Mouse (Mus musculus): ENCODE data around the gene Fgd3.

The Fgd3 gene

DNA sequence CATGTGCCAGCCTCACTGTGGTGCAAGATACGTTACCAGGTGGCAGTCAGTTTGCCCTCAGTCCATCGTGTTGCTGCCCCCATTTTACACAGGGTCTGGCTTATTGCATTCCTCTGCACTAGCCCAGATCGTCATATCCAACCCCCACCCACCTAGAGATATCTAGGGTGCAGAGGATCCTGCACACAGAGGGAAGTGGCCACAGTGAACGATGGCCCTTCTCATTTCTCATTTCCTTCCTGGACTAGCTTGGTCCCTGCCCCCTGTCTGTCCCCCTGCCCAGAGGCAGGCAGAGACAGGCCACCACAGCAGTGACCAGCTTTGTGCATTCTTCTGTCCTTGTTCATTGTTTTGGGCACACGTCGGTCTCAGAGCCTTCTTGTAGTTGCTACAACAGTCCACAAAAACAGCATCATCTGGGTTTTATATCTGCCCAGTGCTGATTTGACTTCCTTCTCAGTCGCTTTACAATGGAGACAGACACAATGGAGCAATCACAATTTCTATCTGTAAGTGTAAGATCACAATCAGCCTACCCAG lies 13.3 kb downstream of the Fgd3 start:
- DNase-seq (ENCODE audit: low read depth, low spot score): no peak

DNA sequence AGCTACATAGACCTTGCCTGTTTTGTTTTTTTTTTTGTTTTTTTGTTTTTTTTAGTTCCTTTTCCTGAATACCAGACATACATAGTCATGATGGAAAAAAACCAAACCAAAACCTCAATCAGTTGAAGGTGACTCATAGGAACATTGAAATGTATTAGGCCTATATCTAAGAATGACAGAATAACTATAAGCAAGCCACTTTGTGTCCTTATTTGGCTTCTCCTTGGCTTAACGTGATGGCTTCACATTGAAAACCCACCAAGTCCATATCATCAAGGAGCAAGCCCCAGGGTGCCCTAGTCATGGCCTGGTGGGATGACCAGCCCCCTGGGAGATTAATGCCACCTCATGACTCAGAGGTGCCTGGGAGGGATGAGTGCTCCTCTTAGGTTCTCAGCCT lies 19.3 kb downstream of the Fgd3 start:
- peak; percentile 27 for DNase-seq (ENCODE audit: low read depth, low spot score)

GRCm38 (mm10) chr13:49298514-49299381 lies 21.4 kb downstream of the Fgd3 start:
- peak; percentile 31 for DNase-seq (ENCODE audit: low read depth, low spot score)

- DNase-seq (ENCODE audit: low read depth, low spot score): no peak
Observed at GRCm38 (mm10) chr13:49296270-49296669, 23.8 kb downstream of the Fgd3 start.

GRCm38 (mm10) chr13:49294108-49294507 lies 26.0 kb downstream of the Fgd3 start:
- peak; percentile 30 for DNase-seq (ENCODE audit: low read depth, low spot score)

DNA sequence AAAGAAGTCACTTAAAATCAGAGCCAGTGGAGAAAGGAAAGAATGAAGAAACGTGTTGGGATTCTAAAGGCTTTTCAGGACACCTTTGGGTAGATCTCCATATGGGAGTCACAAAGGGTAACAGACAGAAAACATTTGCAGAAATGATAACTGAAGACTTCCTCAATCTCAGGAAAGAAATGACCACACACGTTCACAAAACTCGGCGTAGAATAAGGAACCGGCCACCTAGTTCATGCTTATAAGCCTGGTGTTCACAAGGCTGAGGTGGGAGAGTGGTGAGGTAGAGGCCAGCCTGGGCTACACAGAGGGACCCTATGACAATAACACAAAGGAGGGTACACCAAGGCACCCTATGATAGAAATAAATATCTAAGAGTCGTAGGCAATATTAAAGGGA lies 28.2 kb downstream of the Fgd3 start:
- DNase-seq (ENCODE audit: low read depth, low spot score): no peak

DNA sequence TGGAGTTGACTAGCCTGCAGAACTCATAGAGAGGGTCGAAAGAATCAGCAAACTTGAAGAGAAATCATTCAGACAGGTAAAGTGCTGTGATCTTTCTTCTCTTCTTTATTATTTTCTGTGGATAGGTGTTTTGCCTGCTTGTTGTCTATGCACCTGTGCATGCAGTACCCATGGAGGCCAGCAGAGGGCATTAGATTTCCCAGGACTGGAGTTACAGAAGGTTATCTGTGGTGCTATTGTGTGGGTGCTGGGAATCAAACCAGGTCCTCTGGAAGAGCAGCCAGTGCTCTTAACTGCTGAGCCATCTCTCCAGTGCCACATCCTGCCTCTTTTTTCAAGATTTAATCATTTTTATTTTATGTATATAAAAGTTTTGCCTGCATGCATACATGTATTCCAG lies 28.7 kb downstream of the Fgd3 start:
- peak; percentile 60 for DNase-seq (ENCODE audit: low read depth, low spot score)

DNA sequence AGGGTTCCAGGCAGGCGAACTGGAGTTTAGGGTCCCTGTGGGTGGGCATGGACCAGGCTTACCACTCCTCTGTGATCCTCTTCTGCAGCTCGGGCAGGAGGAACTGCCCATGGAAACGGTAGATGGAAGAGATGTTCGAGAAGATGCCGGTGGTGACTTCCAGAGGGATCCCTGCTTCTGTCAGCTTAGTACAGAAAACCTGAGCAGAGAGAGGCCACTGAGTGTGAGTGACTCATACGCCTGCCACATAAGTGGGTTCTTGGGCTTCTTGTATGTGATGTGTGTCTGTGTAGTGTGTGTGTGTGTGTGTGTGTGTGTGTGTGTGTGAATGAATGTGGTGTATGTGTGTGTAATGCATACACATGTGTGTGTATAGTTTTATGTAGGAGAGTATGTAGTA lies 32.9 kb downstream of the Fgd3 start:
- no peak for DNase-seq (ENCODE audit: low read depth, low spot score)

- no peak for DNase-seq (ENCODE audit: low read depth, low spot score)
Observed at GRCm38 (mm10) chr13:49286750-49287149, 33.4 kb downstream of the Fgd3 start.

DNA sequence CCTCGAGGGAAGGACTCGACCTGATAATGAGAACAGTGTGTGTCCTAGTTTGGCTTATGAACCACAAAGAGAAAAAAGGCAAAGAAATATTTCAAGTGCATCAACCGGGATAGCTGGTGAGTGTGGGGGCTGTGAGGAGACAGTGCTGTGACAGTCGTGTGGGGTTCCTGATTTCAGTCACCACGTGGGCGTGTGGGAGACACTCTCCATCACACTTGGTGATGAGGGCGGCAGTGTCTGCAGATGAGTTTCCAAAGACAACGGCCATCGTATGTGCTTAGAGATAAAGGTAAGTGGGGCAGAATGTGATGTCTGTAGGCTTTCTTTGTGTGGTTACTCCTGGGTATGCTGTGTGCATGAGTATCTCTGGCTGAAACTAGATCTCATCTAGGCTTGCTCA lies 36.4 kb downstream of the Fgd3 start:
- DNase-seq (ENCODE audit: low read depth, low spot score): peak; percentile 30

GRCm38 (mm10) chr13:49282168-49282567 lies 37.9 kb downstream of the Fgd3 start:
- no peak for DNase-seq (ENCODE audit: low read depth, low spot score)

DNA sequence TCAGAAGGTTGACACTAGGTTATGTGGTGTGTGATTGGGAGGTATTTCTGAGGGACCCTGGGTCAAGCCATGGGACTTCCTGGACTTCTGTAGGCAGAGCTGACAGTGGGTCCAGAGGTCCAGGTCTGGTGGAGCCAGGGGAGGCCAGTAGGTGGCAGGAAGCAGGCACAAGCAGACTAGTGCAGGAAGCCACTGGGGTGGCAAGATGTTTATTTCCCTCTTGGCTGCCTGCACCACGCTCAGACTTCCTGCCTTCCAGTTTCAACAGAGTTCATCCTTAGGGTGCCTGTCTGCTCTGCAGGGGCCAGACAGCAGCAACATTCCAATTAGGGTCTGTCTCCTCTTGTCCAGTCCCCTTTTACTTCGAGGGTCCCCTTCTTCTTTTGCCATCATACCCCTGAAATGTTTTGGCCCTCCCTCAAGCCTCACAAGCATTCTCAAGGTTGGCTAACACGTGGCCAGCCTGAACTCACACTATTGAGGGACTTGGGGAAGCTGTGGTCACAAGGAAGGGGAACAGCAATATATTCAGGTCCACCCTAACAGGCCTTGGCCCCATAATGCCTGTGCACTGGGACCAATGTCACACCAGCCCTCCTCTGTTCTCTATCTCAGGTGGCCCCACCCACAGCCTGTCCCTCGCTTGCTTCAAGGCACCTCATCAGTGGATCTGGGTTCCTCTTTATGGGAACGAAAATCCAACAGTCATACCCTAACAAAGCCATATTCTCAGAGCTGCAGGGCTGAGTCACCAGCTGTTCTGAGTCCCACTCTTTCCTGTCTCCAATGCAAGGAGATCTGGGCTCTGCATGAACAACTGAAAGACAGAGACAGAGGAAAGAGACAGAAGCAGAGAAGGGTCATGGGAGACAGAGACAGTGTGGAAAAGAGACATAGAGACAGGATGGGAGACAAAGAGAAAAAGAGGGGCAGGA lies 48.0 kb downstream of the Fgd3 start:
- peak; percentile 44 for DNase-seq (ENCODE audit: low read depth, low spot score)

- DNase-seq (ENCODE audit: low read depth, low spot score): peak; percentile 59
Observed at GRCm38 (mm10) chr13:49270500-49270899, 49.6 kb downstream of the Fgd3 start.

GRCm38 (mm10) chr13:49267645-49268044 lies 52.5 kb downstream of the Fgd3 start:
- DNase-seq (ENCODE audit: low read depth, low spot score): peak; percentile 39

GRCm38 (mm10) chr13:49260036-49260722 lies 59.9 kb downstream of the Fgd3 start:
- peak; percentile 34 for DNase-seq (ENCODE audit: low read depth, low spot score)

- no peak for DNase-seq (ENCODE audit: low read depth, low spot score)
Observed at GRCm38 (mm10) chr13:49257819-49258313, 62.2 kb downstream of the Fgd3 start.

DNA sequence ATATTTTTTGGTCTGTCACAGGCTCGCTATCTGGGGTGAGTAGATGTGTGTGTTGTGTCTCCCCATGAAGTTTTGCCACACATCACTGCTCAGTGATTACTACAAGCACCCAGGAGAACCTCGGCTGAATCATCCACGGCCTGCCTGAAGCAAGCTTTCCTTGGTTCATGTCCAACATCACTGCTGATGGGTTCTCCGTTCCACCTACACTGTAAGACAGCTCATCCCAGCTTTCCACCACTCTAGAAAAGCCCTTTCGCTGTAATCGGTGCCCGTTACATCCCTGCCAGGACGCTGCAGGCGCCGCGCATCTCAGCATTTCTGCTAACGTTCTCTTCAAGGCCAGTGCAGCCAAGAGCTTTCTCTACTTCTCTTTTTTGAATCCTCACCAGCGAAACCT lies 67.4 kb downstream of the Fgd3 start:
- no peak for DNase-seq (ENCODE audit: low read depth, low spot score)

DNA sequence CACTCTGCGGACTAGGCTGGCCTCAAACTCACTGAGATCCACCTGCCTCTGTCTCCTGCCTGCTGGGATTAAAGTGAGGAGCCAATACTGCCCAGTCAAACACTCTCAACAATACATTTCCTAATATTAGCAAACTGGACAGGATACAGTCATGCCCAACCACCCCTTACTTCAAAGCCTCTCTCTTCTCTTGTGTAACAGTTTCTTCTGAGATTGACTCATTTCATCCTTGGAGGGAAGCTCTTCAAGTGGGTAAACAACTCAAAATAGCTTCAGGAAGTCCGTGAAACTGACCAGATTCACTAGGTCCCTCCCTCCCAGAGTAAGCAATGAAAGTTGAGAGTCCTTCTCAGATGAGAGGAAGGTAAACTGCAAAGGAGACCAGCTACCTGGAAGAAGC lies 68.0 kb downstream of the Fgd3 start:
- DNase-seq (ENCODE audit: low read depth, low spot score): no peak

DNA sequence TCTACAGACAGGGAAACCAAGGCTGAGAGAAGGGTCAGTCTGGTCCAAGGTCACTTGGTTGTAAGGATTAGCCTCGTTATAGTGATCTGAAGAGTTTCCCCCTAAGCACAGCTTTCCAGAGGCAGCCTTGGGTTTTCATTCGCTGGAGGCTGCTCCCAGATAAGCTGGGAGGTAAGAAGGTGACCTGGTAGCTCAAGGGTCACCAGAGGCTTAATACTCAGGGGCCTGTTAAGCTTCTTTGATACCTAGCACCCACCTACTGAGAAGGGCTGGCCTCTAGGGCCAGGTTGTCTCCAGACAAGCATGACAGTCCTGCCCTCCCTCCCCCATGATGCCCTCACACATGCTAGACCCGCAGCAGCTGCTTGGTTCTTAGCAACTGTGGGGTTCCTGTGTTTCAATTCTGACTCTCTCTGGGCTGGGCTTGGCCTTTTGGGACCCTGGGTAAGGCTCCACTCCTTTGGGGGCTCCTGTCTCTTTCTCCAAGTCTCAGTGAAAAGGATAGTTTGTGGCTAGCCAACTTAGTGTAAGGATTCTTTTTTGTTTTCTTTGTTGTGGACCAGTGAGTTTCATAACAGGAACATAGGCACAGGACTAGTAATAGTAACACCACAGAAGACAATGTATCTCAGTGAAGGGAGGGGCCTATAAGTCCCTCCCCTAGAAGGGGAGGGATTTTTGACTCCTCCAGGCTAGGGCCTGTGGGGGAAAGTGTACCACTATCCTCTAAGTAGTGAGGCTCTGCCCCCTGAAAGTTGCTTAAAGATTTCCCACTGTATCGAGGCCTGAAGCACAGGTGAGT lies 69.2 kb downstream of the Fgd3 start:
- DNase-seq (ENCODE audit: low read depth, low spot score): no peak

- DNase-seq (ENCODE audit: low read depth, low spot score): no peak
Observed at GRCm38 (mm10) chr13:49249634-49250033, 70.5 kb downstream of the Fgd3 start.

DNA sequence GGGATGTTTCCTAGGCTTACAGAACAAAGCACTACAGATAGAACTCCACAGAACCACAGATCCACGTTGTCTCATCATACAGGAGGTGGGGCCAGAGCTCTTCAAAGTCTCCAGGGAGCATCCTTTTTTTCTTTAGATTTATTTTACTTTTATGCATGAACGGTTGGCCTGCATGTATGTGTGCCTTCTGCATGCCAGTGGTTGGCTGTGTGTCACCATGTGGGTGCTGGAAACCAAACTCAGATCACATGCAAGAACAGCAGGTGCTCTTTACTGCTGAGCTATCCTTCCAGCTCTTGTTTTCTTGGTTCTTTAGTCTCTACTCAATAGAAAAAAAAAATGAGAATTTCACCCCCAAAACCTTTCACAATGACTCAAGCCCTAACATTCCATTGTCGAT lies 71.2 kb downstream of the Fgd3 start:
- peak; percentile 53 for DNase-seq (ENCODE audit: low read depth, low spot score)
